Mouse (Mus musculus): Measurements from ENCODE around the gene Exosc2. TPM values are rescaled to one million over a fixed set of nuclear protein-coding genes. Genes with fewer than 3 reads are reported as not detected.

Exosc2 gene
- polyA plus RNA-seq (2012; rRNA removed) = 12.5 and 15.4 TPM in 2 replicates

DNA sequence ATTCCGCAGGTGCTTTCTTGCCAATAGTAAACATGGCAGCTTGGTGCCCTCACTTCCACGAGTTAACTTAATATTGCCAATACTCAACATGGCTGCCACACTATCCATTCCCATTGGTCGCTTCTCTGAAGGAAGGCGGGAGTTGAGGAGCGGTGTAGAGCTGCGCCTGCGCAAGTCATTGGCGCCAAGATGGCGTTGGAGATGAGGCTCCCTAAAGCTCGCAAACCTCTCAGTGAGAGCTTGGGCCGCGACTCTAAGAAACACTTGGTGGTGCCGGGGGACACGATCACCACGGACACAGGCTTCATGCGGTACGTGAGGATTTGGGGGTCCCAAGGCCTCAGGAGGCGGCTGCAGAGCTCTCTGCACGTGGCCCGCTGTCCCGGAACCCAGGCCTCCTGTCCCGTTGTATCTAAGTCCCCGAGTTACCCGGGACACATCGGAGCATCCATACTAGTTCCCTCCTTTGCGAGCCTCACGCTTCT is at the start of gene Exosc2:
Gene Exosc2, plus strand, starts transcription at position 165 of the 485 bp plus-strand sequence.
- under 1% methylated on average over 27 of the region's 27 CpGs for WGBS
- peak; percentile 92 for DNase-seq (ENCODE audit: low read depth, low spot score)

DNA sequence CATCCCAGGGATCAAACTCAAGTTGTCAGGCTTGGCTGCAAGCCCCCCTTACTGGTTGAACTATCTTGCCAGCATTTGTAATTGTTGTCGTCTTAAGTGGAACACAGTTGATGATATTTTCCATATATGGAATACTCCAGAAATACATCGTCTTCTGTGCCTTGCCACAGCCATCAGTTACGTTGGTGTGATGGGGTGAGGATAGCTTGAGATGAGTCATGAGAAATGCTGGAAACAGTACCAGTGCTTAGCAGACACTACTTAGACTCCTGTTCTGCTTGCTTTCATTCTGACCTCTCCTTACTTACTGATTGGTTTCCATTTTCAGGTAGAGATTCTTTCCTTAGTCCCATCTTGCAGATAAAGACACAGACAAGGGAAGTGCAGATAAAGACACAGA is 37.0 kb upstream of the Exosc2 start:
- no peak for DNase-seq (ENCODE audit: low read depth, low spot score)
- 50% methylated on average over 3 of the region's 3 CpGs for WGBS

DNA sequence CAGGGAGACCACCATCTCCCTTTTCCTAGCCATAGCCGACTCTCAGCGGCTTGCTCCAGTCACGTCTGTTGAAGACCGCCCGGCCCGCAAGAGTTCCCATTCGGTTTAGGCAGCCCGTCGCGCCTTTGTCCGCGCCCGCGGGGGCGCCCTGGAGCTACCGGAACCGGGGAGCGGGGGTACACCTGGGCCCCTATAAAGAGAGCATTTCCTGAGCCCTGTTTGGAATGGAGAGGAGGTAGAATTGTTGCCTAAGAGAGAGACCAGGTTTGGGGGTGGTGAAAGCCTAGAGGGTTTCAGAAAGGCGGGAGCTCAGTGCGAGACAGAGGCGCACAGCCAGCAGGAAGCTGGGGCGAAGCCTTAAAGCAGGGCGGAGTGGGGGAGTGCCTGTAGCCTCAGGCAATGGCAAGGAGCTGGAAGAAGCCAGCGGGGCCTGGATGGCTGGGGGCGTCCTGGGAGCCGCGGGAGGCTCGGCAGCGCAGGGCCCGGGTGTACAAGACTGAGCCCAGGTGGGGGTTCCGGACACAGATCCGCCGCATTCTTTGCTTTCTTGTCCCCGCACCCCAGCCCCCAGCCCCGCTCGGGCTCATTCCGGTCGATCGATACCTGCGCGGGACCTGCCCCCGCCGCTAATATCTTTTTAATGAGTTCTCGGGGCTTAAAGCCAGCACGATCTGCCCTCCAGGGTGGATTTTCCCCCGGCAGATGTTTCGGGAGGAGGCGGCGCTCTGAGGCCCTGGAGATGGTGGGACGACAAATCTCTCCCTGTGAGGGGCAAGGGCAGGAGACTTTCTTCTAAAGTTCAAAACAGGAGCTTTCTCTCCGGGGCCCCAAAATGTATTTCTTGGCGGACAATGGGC is 35.0 kb upstream of the Exosc2 start:
- WGBS = 3% methylated on average over 51 of the region's 52 CpGs

DNA sequence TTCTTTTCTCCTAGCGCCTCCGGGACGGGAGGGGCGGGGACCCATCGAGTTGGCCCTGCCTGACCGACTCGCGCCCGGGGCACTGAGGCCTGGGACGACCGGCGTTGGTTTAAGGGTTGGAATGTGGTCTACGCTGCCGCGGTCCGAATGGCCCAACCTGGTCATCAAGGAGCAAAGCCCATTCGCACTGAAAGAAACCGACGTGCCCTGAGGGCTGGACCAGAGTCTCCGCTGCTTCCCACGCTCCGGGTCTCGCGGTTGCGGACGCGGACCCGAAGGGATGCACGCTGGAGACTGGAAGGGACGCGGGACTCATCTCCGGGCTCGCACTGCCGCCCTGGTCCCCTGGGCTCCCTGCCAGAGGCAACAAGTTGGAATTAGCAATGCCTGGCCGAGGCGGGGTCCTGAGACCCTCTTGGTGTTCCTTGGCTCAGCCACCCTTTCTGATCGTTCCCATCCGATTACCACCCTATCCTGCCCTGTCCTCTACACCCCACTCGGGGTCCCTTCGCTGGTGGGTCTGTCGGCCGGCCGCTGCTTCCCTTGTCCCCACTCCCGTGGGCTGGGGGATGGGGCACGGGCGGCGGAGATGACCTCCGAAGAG is 34.3 kb upstream of the Exosc2 start:
- WGBS = 3% methylated on average over 48 of the region's 48 CpGs
- no peak for DNase-seq (ENCODE audit: low read depth, low spot score)

More for the DNA sequence above, 35.0 kb upstream of the Exosc2 start:
- DNase-seq (ENCODE audit: low read depth, low spot score) = no peak

DNA sequence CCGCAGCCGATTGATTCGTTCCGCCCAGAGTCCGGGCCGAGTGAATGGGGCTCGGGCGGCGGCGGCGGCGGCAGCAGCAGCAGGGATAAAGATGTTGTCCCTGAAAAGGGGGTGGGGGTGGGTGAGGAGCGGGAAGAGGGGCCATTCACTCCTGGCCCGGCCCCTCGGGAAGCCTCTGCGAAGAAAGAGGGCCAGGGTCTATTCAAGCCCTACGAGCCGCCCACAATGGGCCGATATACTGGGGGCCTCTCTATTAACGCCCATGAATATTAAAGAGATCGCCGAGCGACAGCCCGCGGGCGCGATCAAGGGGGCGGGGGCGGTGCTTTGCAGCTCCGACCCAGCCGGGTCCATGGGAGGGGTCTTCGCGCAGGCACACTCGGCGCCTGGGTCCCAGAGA is 33.8 kb upstream of the Exosc2 start:
- no peak for DNase-seq (ENCODE audit: low read depth, low spot score)
- 3% methylated on average over 35 of the region's 35 CpGs for WGBS

DNA sequence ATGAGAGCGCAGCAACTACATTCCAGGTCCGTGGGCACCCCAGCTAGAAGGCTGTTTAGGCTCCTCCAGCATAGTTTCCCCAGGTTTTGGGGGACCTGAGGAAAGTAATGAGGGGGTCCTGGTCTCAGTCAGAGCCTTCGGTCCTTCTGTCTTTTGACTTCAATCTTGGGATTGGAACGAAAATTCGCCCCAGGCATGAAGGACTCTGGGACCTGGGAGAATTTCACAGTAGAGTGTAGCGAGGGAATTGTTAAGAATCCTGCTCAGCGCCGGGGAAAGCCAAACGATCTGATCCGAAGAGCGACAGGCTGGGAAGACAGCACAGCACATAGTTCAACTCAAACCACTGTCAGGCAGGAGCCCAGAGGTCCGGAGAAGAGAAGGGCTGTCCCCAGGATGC is 33.2 kb upstream of the Exosc2 start:
- 3% methylated on average over 12 of the region's 12 CpGs for WGBS
- no peak for DNase-seq (ENCODE audit: low read depth, low spot score)

DNA sequence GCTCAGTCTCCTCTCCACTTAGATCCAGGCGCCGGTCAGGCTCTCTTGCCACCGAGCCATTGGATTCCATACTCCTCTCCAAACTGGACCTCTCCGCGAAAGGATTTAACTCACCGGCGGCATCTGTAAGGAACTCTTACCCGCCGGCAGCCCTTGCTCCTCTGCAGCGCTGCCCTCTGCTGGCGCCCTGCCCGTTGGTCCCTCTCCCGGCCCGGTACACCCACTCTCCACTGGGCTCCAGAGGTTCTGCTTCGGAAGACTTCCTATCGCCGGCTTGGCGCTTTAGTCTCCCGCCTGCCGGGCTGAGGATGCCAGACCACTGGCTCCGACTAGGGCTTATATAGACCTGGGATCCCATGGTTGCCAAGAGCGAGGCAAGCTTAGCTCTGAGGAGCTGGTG is 32.7 kb upstream of the Exosc2 start:
- no peak for DNase-seq (ENCODE audit: low read depth, low spot score)
- 3% methylated on average over 22 of the region's 22 CpGs for WGBS

DNA sequence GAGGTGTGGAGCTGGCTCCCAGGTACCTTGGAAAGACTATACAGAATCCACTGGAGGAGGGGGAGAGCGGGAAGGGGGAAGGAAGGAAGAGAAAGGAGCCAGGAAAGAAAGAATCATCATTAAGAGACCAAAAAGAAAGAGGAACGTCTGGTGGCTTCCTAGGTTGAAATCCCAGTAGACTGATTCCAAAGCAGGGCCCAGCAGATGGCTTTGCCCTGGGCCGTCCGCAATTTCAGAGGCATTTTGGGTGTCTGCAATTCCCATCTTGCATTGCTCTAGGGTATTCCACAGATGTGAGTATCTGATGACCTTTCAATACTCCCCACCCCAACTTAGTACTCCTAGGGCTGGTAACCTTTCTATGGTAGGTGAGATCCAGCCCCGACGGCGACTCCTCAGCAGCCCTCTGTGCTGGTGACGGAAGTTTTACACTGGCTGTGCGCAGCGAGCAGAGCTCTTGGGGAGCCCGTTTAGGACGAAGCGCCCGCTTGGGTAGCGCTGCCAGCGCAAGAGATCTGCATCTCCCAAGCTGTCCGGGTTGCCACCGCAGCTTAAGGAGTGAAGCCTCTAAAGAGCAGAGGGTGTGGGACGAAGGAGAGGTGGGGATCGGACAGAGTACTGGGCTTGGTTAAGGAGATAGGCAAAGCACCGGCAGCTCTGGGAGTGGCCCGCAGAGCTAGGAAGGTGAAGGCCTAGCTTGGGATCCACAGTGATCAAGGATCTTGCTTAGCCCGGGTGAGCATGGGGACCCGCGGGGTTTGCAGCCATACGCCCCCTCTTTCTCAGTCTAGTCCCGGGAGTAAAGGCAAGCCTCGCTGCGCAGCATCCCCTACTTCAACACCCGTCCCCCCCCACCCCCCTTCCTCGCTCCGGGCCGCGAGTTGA is 31.7 kb upstream of the Exosc2 start:
- no peak for DNase-seq (ENCODE audit: low read depth, low spot score)
- WGBS = 5% methylated on average over 34 of the region's 34 CpGs

DNA sequence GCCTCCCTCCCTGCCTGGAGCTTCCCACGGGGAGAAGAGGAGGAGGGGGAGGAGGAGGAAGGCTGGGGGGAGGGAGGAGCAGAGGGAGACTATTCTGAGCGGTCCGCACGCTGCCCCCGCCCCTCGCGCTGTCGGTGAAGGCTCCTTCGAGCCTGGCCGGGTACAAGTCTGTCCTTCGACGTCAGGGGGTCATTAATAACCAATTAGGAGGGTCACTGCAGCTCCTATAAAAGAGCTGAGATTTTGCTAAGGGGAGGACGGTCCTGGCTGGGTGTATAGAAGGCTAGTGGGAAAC is 31.1 kb upstream of the Exosc2 start:
- 5% methylated on average over 13 of the region's 13 CpGs for WGBS
- DNase-seq (ENCODE audit: low read depth, low spot score) = no peak

DNA sequence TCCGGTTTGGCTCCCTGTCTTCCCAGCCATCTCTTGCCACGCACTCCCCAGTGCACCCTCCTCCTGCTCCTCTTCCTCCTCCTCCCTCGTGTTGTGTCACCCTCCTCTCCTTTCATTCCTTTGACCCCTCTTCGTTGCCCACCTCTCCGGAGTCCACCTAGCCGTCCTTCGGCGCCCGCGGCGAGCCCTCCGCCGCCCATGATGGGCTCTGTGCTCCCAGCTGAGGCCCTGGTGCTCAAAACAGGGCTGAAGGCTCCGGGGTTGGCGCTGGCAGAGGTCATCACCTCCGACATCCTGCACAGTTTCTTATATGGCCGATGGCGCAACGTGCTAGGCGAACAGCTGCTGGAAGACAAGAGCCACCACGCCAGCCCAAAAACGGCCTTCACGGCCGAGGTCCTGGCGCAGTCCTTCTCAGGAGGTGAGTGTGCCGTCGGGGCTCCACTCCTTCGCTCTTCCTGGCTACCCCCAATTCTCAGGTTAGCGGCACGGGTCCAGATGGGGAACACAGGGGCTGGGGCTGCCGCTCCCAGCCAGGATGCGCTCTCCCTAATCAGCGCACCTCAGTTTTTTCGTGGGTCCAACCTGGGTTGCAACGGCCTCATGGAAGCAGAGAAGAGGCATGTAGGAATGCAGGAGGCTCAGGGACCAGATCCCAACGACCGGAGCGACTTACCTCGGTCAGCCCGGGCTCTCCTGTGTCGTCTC is 30.5 kb upstream of the Exosc2 start, which contains the start of gene Prdm12:
Gene Prdm12, plus strand, starts transcription at position 137 of the 708 bp plus-strand sequence.
- 6% methylated on average over 41 of the region's 41 CpGs for WGBS
- no peak for DNase-seq (ENCODE audit: low read depth, low spot score)

DNA sequence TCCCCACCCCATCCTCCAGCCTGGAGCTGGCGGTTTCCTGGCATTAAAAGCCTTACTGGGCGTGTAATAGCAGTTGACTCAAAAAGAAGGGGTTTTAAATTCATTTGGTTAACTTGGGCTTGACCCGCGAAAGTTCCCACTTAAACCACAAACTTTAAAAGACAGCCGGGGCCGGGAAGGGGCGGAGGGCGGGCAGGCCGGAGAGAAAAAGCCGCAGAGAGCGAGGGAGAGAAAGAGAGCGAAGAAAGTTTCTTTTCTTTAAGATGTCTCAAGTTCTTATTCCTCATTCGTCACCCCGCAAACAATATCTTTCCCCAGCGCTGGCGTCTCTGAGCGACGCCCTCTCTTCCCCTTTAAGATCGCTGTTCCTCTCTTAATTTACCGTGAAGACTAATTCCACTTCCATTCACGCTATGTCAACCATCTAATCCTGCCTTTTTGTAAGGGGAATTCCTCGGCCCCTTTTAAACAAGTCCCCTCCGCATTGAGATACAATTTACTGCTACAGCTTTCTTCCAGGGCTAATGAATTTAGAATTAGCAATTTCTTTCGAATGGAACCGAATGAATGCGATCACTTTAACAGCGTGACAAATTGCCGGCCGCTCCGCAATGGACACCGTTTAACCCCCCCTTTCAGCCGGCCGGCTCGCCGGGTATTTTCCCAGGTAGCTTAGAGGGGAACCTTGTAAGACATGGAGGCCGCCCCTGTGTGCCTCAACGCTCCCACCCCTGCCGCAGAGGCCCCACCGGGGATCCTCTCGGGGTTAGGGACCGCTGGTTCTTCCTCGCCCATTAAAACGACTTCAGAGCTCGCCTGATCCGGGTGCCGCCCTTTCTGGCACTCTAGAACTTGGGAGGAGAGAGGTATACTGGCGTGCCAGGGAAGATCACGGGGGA is 29.7 kb upstream of the Exosc2 start:
- no peak for DNase-seq (ENCODE audit: low read depth, low spot score)

DNA sequence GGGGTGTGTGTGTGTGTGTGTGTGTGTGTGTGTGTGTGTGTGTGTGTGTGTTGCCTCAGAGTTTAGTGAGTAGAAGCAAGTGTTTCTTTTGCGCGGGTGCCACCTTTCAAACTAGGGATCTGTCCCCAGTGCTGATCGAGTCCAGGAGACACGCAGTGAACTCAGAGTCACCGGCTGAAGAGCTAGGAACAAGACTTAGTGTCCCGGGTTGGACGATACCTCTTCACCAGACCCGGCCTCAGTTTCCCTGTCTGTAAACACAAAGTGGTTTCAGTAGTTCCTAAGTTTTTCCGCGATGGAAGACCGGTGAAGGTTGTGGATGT is 29.0 kb upstream of the Exosc2 start:
- WGBS = 3% methylated on average over 11 of the region's 11 CpGs
- no peak for DNase-seq (ENCODE audit: low read depth, low spot score)

More for the DNA sequence above, 29.7 kb upstream of the Exosc2 start:
- 2% methylated on average over 48 of the region's 48 CpGs for WGBS

DNA sequence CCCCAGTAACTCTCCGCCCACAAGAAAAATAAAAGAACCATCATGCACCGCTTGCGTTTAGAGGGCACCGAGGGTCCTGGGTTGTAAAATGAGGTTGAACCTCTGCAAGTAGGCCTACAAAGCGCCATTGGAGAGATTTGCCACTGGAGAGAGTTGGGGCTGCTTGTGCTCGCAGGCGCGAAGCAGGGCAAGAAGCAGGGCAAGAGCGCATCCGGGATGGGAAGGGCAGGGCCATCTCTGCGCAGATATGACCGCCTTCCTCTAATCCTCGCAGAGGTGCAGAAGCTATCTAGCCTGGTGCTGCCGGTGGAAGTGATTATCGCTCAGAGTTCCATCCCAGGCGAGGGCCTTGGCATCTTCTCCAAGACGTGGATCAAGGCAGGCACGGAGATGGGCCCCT is 28.6 kb upstream of the Exosc2 start:
- WGBS = 6% methylated on average over 18 of the region's 18 CpGs
- no peak for DNase-seq (ENCODE audit: low read depth, low spot score)

DNA sequence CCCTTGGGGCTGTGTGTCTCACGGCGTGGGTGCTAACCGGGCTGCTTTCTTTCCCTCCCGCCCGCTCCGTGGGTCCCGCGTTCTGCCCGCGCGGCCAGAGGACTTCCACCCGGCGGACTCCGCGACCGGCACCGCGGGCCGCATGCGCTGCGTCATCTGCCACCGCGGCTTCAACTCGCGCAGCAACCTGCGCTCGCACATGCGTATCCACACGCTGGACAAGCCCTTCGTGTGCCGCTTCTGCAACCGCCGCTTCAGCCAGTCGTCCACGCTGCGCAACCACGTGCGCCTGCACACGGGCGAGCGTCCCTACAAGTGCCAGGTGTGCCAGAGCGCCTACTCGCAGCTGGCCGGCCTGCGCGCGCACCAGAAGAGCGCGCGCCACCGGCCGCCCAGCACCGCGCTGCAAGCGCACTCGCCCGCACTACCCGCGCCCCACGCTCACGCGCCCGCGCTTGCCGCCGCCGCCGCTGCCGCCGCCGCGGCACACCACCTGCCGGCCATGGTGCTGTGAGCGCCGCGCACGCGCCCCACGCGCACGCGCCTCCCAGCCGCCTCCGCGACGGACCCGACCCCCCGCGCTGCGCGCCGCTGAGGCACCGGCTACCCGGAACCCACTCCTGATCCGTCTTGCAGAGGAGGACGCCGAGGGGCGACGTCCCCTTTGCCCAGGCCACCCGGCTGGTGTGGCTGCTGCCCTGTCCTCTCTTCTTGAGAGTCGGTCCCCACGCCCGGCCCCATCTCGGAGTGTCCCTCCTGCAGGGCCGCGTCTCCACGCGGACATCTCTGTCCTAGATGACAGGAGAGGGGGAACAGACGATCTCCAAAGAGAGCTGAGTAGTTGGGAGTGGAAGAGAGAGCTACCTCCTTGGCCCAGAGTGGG is 16.3 kb upstream of the Exosc2 start:
- WGBS = under 1% methylated on average over 106 of the region's 109 CpGs
- no peak for DNase-seq (ENCODE audit: low read depth, low spot score)

DNA sequence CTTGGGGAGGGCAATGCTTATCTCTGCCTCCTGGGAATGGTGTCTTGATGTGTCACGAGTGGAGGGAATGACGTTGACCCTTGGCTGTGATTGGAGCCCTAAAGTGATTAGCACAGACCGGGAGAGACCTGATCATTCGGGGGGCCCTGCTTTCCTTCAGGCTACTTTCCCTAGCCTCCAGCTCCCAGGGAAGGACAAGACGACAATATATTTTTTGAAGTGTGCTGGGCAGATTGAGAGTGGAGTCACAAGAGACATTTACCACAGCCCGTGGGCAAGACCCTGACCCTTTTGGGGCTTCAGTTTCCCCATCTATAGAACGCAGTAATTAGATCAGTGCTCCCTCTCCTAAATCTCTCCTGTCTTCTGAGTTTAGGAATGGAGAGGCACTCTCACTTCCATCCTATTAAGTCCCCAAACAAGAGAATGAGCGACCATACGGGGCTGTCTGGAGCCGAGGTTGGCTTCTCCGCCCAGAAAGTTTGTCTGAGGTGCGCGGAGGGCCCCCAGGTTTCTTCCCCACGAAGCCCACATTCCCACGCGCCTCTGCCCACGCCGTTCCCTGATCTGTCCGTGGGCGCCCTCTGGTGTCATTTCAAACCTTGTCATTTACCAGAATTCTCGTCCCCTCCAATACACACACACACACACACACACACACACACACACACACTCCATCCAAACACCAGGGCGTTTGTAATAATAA is 15.5 kb upstream of the Exosc2 start:
- no peak for DNase-seq (ENCODE audit: low read depth, low spot score)
- 6% methylated on average over 22 of the region's 22 CpGs for WGBS

DNA sequence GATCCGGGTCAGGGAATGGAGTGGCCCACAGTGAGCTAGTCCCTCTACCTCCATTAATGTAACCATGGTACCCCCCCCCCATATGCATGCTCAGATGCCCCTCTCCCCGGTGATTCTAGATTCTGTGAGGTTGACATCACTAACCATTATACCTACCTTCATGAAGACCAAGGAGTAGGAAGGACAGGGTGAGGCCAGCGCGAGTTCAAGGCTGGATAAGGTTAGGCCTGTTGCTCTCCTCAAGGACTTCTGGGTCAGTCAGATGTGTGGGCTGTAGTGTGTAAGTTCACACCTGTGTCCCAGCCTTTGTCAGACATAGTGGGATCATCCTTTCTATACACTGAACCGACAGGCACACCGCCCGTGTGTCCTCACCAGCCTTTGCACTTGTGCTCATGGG is 14.1 kb upstream of the Exosc2 start:
- no peak for DNase-seq (ENCODE audit: low read depth, low spot score)
- WGBS = 90% methylated on average over 7 of the region's 7 CpGs
